Mouse (Mus musculus): ENCODE data around the gene Olfr101.

DNA sequence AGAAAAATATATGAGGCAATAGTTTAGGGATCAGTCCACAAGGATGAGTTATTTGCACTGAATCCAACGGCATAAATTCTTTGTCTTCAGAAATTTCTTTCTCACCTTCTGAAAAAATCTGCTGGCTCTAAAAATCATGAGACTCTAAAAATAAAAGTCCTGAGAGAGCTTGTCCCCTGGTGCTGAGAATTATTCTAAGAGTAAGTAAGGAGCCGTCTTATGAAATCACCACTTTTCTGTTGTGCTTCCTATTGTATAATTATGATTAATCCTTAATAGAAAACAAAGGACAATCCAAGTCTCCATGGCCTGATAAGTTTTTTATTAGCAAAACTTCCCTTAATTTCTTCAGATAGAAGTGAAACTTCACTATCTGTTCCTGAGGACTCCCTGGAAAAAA, 35.5 kb upstream of the Olfr101 start, which contains the start of gene Olfr103:
- TF ChIP-seq CTCF (IDR thresholded peaks at IDR 0.05; ENCODE audit: extremely low read depth, insufficient read depth, insufficient read length, insufficient replicate concordance): no peak
- TF ChIP-seq POLR2A (IDR thresholded peaks at IDR 0.05; ENCODE audit: low read depth, low read length): no peak
